Mouse (Mus musculus): ENCODE measurements around the gene Pdss2. TPM values are rescaled to one million over a fixed set of nuclear protein-coding genes. Genes with fewer than 3 reads are reported as not detected.

Pdss2 gene
- polyA plus RNA-seq, 1 experiment from 2014 or later = 15.2 TPM

- 40% methylated on average over 13 of the region's 13 CpGs for whole genome bisulfite sequencing
- Histone ChIP-seq H3K4me3 (no peak overlapping the region), H3K4me1 (peaks cover 40% of the 10 kb centered on the region)
Measured at GRCm38 (mm10) chr10:43440050-43440449, 218.8 kb downstream of the Pdss2 start.

DNA sequence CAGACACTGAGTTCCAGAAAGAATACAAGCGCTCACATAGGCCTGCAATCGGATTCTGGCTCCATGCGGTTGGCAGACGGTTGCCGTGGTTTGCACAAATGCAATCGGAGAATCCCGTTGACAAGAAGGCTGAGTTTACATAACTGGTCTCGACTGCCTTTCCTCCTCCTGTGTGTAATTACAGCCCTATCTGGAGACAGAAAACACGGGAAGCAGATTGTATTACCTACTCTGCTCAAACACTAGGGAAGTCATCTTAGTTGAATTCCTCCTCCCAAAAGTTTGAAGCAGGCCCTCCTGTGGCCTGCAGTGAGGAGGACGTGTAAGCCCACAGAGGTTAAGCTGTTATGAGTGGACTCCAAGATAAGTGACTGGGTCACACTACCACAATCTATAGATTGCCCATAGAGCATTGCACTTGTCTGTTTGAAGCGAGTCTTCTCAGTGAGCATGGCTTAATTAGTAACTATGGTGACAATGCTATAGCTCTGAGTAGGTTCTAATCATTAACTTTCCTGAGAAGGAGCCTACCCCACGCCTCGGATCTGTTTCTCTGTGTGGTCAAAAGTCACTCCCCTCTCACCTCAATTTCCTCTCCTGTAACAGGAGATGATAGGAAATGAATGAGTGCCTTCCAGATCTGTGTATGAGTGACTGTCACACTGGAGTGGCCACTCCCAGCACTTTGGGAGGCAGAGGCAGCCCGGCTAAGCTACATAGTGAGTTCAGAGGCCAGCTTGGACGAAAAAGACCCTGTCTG, 219.9 kb downstream of the Pdss2 start:
- Histone ChIP-seq H3K4me1 (peaks cover 40% of the 10 kb centered on the region), H3K4me3 (no peak overlapping the region), H3K9me3 (replicated peaks) (no peaks in the 10 kb centered on the region), H3K27ac (replicated peaks) (0 out of 2 replicates have a peak overlapping the region, but pooled peaks have one; percentile 10), H3K27me3 (ENCODE audit: low read depth, poor library complexity, severe bottlenecking) (peaks cover 3% of the 10 kb centered on the region; the same call in 1 of the 2 replicates), H3K36me3 (no peaks in the 10 kb centered on the region)
- peak; percentile 30 for DNase-seq (ENCODE audit: low spot score)
- 70% methylated on average over 15 of the region's 15 CpGs for WGBS

More at GRCm38 (mm10) chr10:43440050-43440449, 218.8 kb downstream of the Pdss2 start:
- DNase-seq (ENCODE audit: low spot score) = peak; percentile 50
- Histone ChIP-seq H3K9me3 (replicated peaks) (no peaks in the 10 kb centered on the region), H3K27me3 (ENCODE audit: low read depth, poor library complexity, severe bottlenecking) (peaks cover 3% of the 10 kb centered on the region; the same call in 1 of the 2 replicates), H3K27ac (replicated peaks) (peak overlapping the region; percentile 74), H3K36me3 (0 out of 2 replicates have a peak, but pooled peaks cover 5% of the 10 kb centered on the region)

DNA sequence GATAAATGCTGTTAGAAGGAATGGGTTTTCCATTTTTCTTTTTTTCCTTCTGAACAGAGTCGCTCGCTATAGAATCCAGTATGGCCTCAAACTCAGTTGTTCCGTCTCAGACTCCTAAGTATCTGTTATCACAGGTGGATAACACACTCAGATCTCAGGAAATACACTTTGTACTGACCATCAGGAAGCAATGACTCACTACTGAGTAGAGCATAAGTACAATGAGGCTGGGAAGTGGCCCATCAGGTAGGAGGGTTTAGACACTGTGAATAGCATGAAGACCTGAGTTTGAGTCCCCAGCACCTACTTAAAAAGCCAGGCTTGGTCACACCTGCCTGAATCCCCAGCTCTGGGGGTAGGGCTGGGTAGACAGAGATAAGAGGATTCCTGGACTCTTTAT, 227.4 kb downstream of the Pdss2 start:
- Histone ChIP-seq H3K4me1 (peaks cover 16% of the 10 kb centered on the region), H3K27me3 (ENCODE audit: low read depth, poor library complexity, severe bottlenecking) (peaks cover 7% of the 10 kb centered on the region), H3K4me3 (no peak overlapping the region), H3K36me3 (no peaks in the 10 kb centered on the region), H3K9me3 (replicated peaks) (no peaks in the 10 kb centered on the region), H3K27ac (replicated peaks) (no peak overlapping the region)
- no peak for DNase-seq (ENCODE audit: low spot score)
- 97% methylated on average over 3 of the region's 3 CpGs for WGBS

DNA sequence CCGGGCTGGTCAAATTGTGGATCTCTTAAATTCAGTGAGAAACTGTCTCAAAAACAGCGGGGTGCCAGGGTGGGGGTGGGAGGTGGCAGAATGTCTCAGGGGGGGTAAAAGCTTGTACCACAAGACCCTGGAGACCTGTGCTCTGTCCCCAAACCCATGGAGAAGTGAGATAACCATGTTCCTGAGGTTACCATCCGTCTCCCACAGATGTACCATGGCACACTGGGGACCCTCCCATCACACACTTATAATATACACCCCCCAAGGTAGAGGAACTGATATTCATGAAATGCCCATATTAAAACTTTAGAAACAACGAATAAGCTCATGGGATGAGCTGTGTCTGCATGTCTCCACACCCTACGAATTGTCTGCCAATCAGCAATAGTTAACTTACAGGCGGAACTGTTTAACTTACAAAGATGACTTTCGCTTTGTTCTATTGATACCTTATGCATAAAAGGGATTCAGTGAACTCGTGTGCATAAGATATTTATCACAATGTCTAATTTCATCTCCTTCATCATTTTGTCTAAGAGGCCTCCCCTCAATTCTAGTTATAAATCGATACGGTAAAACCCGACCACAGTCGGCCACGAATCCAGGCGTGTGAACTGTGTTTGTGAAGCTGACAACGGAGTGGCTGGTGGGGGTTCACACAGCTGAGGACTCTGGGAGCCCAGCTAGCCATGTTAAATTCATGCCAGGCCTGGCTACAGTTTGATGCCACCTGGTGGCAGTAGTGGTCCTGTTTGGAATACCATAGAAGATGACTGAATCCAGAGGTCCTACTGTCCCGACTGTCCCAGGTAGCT, 230.8 kb downstream of the Pdss2 start:
- 31% methylated on average over 16 of the region's 16 CpGs for WGBS
- Histone ChIP-seq H3K27me3 (ENCODE audit: low read depth, poor library complexity, severe bottlenecking) (peaks cover 7% of the 10 kb centered on the region), H3K4me3 (peak overlapping the region; percentile 37), H3K4me1 (peaks cover 16% of the 10 kb centered on the region), H3K36me3 (no peaks in the 10 kb centered on the region), H3K27ac (replicated peaks) (peak overlapping the region; percentile 61), H3K9me3 (replicated peaks) (no peaks in the 10 kb centered on the region)
- peak; percentile 75 for DNase-seq (ENCODE audit: low spot score)

DNA sequence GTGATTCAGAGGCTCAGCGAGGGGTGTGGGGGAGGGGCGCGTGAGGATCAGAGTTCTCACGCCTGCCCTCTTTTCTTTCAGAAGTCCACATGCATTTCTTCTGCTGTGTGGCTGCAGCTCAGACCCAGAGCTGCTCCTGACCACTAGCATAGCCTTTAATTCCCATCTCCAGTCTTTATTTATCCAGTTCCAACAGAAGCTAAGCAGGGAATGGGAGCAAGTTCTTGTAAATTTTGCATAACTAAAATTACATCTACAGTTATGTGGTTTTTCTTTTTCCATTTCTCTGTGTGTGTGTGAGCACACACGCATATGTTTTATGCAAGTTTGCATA, 231.3 kb downstream of the Pdss2 start:
- peaks cover 16% of the 10 kb centered on the region for H3K4me1 ChIP-seq

DNA sequence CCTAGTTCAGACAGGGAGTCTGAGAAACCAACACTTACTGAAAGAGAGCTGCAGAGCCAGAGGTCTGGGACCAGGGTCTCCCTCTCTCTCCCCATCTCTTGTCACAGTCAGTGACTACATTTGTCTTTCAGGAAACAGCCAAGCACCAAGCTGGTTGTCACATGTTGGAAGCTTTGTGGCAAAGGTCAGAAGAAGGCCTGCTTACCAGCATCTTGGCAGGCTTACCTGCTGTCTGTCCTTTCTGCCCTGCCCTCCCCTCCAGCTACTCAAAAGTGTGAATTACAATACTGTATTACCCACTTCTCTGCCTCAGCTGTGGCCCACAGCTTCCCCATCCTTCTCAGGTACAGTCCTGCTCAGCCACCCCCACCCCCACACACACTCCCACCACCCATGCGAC, 232.9 kb downstream of the Pdss2 start:
- 83% methylated on average over 1 of the region's 1 CpGs for WGBS
- Histone ChIP-seq H3K9me3 (replicated peaks) (peaks cover 4% of the 10 kb centered on the region), H3K4me3 (no peak overlapping the region), H3K36me3 (no peaks in the 10 kb centered on the region), H3K27me3 (ENCODE audit: low read depth, poor library complexity, severe bottlenecking) (peaks cover 7% of the 10 kb centered on the region), H3K27ac (replicated peaks) (no peak overlapping the region), H3K4me1 (peaks cover 16% of the 10 kb centered on the region)
- DNase-seq (ENCODE audit: low spot score) = no peak

More for the DNA sequence above, 231.3 kb downstream of the Pdss2 start:
- H3K27me3 ChIP-seq (ENCODE audit: low read depth, poor library complexity, severe bottlenecking) = peaks cover 7% of the 10 kb centered on the region
- H3K4me3 ChIP-seq = peak overlapping the region; percentile 37
- peak overlapping the region; percentile 61 for H3K27ac ChIP-seq (replicated peaks)
- H3K36me3 ChIP-seq = no peaks in the 10 kb centered on the region
- peaks cover 4% of the 10 kb centered on the region for H3K9me3 ChIP-seq (replicated peaks)
- WGBS = 22% methylated on average over 5 of the region's 5 CpGs
- no peak for DNase-seq (ENCODE audit: low spot score)

- WGBS = 95% methylated on average over 3 of the region's 3 CpGs
- Histone ChIP-seq H3K27me3 (ENCODE audit: low read depth, poor library complexity, severe bottlenecking) (peaks cover 7% of the 10 kb centered on the region), H3K27ac (replicated peaks) (no peak overlapping the region)
Measured at GRCm38 (mm10) chr10:43454671-43455070, 233.4 kb downstream of the Pdss2 start.

GRCm38 (mm10) chr10:43462821-43463220, 241.5 kb downstream of the Pdss2 start:
- H3K4me1 ChIP-seq = 0 out of 2 replicates have a peak, but pooled peaks cover 3% of the 10 kb centered on the region
- H3K9me3 ChIP-seq (replicated peaks) = no peaks in the 10 kb centered on the region
- no peak overlapping the region for H3K4me3 ChIP-seq
- no peak for DNase-seq (ENCODE audit: low spot score)
- no peaks in the 10 kb centered on the region for H3K27me3 ChIP-seq (ENCODE audit: low read depth, poor library complexity, severe bottlenecking)
- no peaks in the 10 kb centered on the region for H3K36me3 ChIP-seq
- 87% methylated on average over 5 of the region's 5 CpGs for WGBS
- H3K27ac ChIP-seq (replicated peaks) = no peak overlapping the region

More at GRCm38 (mm10) chr10:43454671-43455070, 233.4 kb downstream of the Pdss2 start:
- Histone ChIP-seq H3K36me3 (no peaks in the 10 kb centered on the region), H3K9me3 (replicated peaks) (peaks cover 4% of the 10 kb centered on the region), H3K4me1 (peaks cover 16% of the 10 kb centered on the region), H3K4me3 (no peak overlapping the region)
- DNase-seq (ENCODE audit: low spot score) = no peak

GRCm38 (mm10) chr10:43463227-43463626, 241.9 kb downstream of the Pdss2 start:
- Histone ChIP-seq H3K27ac (replicated peaks) (no peak overlapping the region), H3K36me3 (no peaks in the 10 kb centered on the region), H3K4me3 (no peak overlapping the region), H3K9me3 (replicated peaks) (no peaks in the 10 kb centered on the region), H3K4me1 (0 out of 2 replicates have a peak, but pooled peaks cover 3% of the 10 kb centered on the region), H3K27me3 (ENCODE audit: low read depth, poor library complexity, severe bottlenecking) (no peaks in the 10 kb centered on the region)
- no peak for DNase-seq (ENCODE audit: low spot score)
- 68% methylated on average over 3 of the region's 3 CpGs for WGBS

DNA sequence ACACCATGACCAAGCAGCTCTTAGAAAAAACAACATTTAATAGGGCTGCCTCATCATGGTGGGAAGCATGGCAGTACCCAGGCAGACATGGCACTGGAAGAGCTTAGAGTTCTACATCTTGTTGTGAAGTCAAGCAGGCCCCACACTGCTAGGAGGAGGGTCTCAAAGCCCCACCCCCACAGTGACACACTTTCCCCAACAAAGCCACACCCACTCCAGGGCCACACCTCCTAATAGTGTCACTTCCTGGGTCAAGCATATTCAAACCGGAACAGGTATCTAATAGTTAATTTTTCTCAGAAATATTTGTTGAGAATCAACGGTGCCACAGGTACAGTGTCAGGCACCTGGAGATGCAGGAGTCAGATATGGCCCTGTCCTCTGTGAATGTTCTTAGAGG, 244.9 kb downstream of the Pdss2 start:
- H3K4me3 ChIP-seq = no peak overlapping the region
- 96% methylated on average over 2 of the region's 2 CpGs for WGBS
- H3K36me3 ChIP-seq = no peaks in the 10 kb centered on the region
- no peaks in the 10 kb centered on the region for H3K27me3 ChIP-seq (ENCODE audit: low read depth, poor library complexity, severe bottlenecking)
- H3K9me3 ChIP-seq (replicated peaks) = no peaks in the 10 kb centered on the region
- no peak overlapping the region for H3K27ac ChIP-seq (replicated peaks)
- H3K4me1 ChIP-seq = peaks cover 6% of the 10 kb centered on the region; the same call in 1 of the 2 replicates
- DNase-seq (ENCODE audit: low spot score) = no peak

DNA sequence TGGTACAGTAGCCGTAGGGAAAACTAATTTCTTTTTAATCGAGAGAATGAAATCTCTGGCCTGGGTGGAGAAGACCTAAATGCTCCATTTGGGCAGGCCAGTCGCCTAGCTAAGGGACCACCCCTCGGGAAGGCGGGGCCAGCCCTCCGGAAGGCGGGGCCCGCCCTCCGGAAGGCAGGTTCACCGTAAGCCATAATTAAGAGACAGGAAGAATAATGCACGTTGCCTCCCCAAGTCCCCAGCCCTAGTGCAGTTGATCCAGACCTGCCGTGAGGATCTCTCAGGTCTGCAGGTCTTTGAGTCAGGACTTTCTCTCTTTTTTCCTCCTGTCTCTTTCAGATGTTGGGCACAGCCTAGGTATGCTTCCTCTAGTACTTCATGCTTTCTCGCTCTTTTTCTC, 246.4 kb downstream of the Pdss2 start:
- Histone ChIP-seq H3K27me3 (ENCODE audit: low read depth, poor library complexity, severe bottlenecking) (no peaks in the 10 kb centered on the region), H3K4me1 (peaks cover 6% of the 10 kb centered on the region; the same call in 1 of the 2 replicates), H3K9me3 (replicated peaks) (no peaks in the 10 kb centered on the region), H3K27ac (replicated peaks) (no peak overlapping the region), H3K4me3 (no peak overlapping the region), H3K36me3 (no peaks in the 10 kb centered on the region)
- WGBS = 44% methylated on average over 13 of the region's 13 CpGs
- DNase-seq (ENCODE audit: low spot score) = no peak

DNA sequence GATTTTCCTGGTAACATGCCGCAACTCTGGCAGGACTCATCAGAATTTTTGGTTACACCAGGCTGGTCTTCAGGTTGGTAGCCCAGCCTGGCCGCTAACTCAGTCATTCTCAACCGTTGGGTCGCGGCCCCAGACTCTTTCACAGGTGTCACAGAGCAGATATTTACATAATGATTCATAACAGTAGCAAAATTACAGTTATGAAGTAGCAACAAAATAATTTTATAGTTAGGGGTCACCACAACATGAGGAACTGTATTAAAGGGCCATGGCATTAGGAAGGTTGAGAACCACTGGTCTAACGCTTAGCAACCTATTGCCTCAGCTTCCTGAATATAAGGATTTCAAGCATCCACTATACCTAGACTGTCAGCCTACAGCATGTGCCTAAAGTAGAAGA, 247.0 kb downstream of the Pdss2 start:
- H3K27me3 ChIP-seq (ENCODE audit: low read depth, poor library complexity, severe bottlenecking) = no peaks in the 10 kb centered on the region
- H3K36me3 ChIP-seq = no peaks in the 10 kb centered on the region
- no peaks in the 10 kb centered on the region for H3K9me3 ChIP-seq (replicated peaks)
- no peak overlapping the region for H3K27ac ChIP-seq (replicated peaks)
- 95% methylated on average over 6 of the region's 6 CpGs for WGBS
- DNase-seq (ENCODE audit: low spot score) = no peak
- peaks cover 6% of the 10 kb centered on the region; the same call in 1 of the 2 replicates for H3K4me1 ChIP-seq
- no peak overlapping the region for H3K4me3 ChIP-seq

DNA sequence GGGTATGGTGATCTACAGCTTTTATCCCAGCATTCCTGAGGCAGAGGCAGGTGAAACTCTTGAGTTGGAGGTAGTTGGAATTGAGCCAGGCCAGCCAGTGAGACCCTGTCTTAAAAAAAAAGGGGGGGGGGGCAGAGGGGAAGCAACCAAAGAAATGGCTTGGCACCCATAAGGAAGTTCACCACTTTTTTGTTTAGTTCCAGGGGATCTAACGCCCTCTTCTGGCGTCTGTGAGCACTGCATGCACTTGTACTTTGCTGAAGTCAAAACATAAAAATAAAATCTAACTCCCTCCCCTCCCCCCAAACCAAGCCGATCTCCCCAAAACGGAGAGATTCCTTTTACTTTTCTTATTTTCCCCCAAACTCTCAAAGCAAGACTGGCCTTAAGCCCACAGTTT, 254.1 kb downstream of the Pdss2 start:
- DNase-seq (ENCODE audit: low spot score) = no peak
- 61% methylated on average over 4 of the region's 4 CpGs for WGBS
- Histone ChIP-seq H3K36me3 (no peaks in the 10 kb centered on the region), H3K9me3 (replicated peaks) (no peaks in the 10 kb centered on the region), H3K27ac (replicated peaks) (no peak overlapping the region), H3K4me1 (peaks cover 26% of the 10 kb centered on the region), H3K4me3 (no peak overlapping the region), H3K27me3 (ENCODE audit: low read depth, poor library complexity, severe bottlenecking) (no peaks in the 10 kb centered on the region)

Measured in midbrain, embryonic 10.5 days (tissue).